Mouse (Mus musculus) v-Abl transformed pro-B cells (cell line): ENCODE results near the gene Odf3b.

Experiments
- in situ Hi-C, 2 experiments: fragments of 400-800 bp; cut with MboI; formaldehyde crosslinking; loops; one replicate each; pipeline ENCODE4 v1.15.1; 2025; ENCODE audit not compliant: unreplicated experiment in 2 of 2

The Odf3b gene

DNA sequence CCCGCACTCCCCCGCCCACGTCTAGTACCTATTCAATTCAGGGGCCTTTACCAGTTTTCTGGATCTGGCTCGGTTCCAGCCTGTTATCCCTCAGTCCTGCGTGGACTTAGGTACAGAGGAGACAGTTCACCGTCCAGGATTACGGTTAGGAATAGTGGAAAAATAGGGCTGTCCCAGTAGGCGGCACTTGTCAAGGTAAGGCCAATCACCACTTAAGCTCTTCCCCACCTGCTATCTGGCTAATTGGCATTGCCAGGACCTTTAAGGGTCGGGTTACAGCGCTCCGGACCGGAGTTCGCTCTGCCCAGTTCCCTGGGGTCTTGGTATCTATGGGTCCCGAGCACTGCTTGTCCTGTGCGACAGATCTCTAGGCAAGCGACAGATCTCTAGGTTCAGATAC is 2.1 kb downstream of the Odf3b start, which contains the start of gene Tymp:
TSS of gene Tymp (minus strand) at position 83 of the 400 bp plus-strand sequence.
- in situ Hi-C loops, result loop anchor here (5.0 to 10.0 kb wide), 3 partner anchors 132 to 552 kb away; no protein-coding TSS in a partner anchor

DNA sequence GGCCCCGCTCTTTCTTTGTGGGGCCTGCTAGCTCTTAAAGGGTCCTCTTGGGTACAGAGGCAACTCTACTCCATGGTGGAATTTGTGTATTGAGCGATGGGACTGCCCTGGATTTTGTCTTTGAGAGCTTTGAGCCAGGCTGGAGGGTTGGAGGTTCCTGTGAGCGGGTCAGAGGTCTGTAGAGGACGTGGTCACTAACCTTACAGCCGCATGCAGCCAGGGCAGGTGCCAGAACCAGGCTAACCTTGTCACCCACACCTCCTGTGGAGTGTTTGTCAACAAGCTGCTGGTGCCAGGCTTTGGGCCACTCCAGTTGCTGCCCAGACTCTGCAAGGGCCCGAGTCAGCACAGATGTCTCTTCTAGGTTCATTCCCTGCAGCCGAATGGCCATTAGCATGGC is 3.0 kb downstream of the Odf3b start:
- in situ Hi-C loops, result loop anchor here (5.0 to 10.0 kb wide), 3 partner anchors 131 to 551 kb away; no protein-coding TSS in a partner anchor

DNA sequence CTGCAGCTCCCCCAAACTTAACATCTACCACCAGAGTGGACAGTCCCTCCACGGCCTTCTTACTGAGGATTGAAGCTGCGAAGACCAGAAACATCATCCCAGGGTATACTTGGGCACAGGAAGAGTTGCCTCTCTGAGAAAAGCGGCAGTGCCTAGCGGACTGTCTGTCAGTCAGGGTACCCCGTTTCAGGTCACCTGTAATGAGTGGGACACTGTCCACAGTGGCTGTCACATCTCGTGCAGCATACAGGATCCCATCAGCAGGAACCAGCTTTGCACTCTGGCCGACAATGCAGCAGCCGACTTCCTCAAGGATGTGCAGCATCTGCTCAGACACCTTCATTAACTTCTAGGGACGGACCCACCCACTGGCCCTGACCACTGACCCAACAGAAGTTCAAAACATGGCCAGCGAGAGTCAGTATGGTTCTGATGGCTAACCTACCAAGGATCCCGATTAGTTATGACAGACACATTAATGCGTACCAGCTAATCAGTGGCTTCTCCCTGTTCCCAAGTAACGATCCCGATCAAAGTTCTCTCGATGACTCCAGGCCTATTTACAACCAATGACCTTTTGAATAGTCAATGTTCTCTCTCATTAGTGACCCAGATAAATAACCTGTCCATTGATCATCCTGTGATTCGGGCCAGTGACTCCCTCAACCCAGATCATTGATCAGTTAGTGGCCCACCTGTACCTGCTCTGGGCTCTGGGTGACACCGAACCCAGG is 4.1 kb downstream of the Odf3b start:
- in situ Hi-C loops, result loop anchor here (5.0 to 10.0 kb wide), 8 partner anchors 52 to 550 kb away; partner anchors contain the start of genes C730034F03Rik (in 1 of the 2), Chkb (in 1 of the 2), Cpt1b (in 1 of the 2) and Gm44502 (in 1 of the 2)

DNA sequence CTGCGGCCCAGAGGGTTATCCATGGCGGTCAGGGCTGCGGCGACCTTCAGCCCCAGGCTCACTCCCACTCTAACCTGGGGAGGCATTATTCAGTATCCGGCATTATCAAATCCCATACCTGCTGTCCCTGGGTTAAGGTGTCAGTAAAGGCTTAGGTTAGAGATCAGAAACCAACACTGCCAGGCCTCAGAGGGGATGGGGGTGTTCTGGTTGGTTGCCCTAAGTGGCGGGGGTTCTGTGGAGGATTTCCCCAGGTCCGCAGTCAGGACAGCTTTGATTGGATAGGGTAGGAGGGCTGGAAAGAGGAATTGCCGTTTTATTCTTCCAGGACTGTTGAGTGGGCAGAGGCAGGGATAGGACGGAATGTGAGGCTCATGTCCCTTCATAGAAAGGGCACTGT is 4.7 kb downstream of the Odf3b start:
- in situ Hi-C loops, result loop anchor here (5.0 to 10.0 kb wide), 7 partner anchors 53 to 550 kb away; partner anchors contain the start of genes C730034F03Rik (in 1 of the 2), Chkb (in 1 of the 2), Cpt1b (in 1 of the 2) and Gm44502 (in 1 of the 2)

DNA sequence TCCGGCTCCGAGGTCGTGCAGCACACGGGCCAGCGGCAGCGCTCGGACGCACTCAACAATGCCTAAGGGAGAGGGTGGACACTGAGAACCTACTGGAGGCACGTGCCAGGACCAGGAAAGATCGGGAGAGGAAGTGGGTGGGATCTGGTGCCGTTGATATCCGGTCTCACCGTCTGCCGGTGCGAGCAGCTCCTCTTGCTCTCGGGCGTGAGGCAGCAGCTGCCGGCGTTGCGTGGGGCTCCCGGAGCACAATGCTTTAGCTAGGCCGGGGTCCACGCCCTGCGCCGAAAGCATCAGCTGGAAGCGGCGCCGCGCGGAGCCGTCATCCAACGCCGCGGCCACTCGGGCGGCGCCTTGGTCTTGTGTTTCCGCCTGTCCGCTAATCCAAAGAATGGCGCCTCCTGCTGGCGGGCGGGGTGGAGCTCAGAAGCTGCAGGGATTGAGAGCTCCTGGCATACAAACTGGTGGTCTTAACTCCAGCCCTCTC is 5.3 kb downstream of the Odf3b start, which contains the start of gene Sco2:
TSS of gene Sco2 (minus strand) at position 85 of the 487 bp plus-strand sequence.
- in situ Hi-C loops, result loop anchor here (5.0 to 10.0 kb wide), 7 partner anchors 53 to 549 kb away; partner anchors contain the start of genes C730034F03Rik (in 1 of the 2), Chkb (in 1 of the 2), Cpt1b (in 1 of the 2) and Gm44502 (in 1 of the 2)

DNA sequence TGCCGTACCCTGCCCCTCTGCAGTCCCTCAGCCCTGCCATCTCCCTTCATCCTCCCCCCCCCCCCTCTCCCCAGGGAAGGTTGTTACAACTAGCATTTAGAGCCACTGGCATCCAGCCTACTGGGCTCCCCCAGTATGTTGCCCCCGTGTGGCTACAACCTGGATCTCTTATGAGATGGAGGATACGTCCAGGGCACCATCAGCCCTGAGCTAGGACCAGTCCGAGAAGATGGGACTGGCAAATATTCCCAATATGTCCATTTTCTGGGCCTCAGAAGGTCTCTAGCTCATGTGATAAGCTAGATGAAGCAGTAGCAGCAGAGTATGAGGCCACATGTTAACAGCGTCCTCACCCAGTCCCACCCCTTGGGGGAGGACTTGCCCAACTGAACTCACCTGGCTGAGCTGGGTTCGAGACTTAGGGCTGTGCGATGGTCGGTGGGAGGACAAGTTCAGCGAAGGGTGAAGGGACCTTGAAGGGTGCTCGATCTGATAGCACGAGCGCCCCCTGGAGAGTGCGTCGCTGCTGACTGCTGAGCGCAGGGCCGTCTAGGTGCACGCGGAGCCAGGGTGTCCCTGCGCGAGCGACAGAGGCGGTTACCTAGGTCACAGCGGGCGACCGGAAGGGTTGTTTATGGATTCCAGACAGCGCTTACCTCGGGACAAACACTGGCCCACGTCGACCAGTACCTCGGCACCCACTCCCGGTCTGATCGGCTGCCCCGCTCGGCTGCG is 5.9 kb downstream of the Odf3b start:
- in situ Hi-C loops, result loop anchor here (5.0 to 10.0 kb wide), 7 partner anchors 54 to 548 kb away; partner anchors contain the start of genes C730034F03Rik (in 1 of the 2), Chkb (in 1 of the 2), Cpt1b (in 1 of the 2) and Gm44502 (in 1 of the 2)

DNA sequence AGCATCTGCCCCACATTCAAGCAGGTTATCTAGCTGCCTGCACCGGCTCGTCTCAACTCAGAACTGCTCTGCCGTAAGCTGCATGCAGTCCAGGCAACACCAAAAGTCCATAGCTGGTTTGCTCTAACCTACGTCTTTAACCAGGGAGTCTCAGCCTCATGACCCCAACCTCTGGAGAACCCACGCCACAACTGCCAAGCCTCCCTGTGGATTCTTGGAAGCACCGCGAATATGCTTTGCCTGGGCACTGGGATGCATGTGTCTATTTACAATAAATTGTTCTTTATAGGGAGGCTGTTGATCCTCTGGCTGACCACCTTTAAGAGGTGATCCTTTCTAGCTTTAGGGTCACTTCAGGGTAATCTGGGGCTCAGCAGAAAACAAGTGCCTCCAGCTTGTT is 6.5 kb downstream of the Odf3b start:
- in situ Hi-C loops, result loop anchor here (5.0 to 10.0 kb wide), 7 partner anchors 55 to 548 kb away; partner anchors contain the start of genes C730034F03Rik (in 1 of the 2), Chkb (in 1 of the 2), Cpt1b (in 1 of the 2) and Gm44502 (in 1 of the 2)

DNA sequence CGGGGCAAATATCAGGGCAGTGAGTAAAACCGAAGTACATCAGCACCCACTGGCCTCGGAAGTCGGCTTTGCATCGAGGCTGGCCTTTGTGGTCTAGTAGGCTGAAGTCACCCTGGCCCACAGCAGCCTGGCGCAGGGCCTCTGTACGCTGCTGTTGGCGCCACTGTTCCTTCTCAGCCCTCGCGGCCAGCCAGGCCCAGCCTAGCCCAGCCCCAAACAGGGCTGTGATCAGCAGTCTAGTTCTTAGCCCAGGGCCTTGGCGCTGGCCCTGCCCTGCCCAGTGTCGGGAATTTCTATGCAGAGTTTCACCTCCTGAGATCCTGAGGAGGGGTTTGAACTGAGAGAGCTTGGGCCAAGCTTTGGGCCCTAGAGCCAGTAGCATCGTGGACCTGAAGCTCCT is 7.0 kb downstream of the Odf3b start:
- in situ Hi-C loops, result loop anchor here (5.0 to 10.0 kb wide), 7 partner anchors 55 to 547 kb away; partner anchors contain the start of genes C730034F03Rik (in 1 of the 2), Chkb (in 1 of the 2), Cpt1b (in 1 of the 2) and Gm44502 (in 1 of the 2)

DNA sequence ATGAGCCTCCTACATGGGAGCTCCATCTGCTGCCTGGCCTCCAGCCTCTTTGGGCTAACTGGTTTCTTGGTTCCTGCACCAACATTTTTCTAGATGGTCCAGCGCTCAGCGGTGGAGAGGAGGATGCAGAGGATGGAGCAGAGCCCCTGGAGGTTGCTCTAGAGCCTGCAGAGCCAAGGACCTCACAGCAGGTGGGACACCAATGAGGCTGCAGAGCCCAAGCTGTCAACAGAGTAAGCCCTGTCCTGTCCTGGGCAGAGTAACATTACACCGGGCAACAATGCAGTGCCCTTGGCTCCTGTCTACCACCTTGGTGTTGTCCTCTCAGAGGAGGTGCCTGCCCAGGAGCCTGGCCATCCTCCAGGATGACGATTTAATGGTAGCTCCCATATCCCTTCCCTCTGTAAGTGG is 13.9 kb downstream of the Odf3b start:
- in situ Hi-C loops, result no loop called here

DNA sequence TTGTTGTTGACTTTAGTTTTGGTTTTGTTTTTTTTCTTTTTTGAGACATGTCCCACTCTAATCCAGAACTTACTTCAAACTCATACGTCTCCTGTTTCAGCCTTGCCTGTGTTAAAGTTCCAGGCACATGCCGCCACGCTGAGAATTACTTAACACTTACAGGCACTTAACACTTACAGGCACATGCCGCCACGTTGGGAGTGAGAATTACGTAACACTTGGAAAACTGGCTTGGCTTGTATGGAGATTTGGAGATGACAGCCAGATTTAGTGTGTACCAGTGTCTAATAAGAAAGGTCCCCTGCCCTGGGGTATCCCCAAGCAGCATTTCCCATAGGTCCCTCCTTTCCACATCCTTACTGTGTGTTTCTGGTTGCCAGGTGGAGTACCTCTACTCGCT is 16.0 kb downstream of the Odf3b start:
- in situ Hi-C loops, result no loop called here

DNA sequence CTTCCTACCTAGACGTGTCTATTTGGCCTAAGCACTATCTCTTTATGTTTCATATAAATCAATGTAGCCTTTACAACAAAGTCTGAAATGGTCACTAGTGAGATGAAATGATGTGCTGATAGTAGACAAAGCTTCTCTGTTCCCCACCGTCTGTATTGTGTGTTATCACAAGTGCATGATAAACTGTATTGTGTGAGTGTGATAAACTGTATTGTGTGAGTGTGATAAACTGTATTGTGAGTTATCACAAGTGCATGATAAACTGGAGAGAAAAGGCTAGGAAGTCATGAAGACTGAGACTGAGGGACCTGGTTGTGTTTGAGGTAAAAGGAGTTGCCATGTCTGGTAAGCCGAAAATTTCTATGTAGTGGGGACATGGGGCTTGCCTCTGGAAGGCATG is 20.3 kb downstream of the Odf3b start:
- in situ Hi-C loops, result loop anchor here in 1 of 2 experiments (10.0 kb wide), 1 partner anchor 144 kb away; the partner anchor contains the start of gene Ppp6r2

DNA sequence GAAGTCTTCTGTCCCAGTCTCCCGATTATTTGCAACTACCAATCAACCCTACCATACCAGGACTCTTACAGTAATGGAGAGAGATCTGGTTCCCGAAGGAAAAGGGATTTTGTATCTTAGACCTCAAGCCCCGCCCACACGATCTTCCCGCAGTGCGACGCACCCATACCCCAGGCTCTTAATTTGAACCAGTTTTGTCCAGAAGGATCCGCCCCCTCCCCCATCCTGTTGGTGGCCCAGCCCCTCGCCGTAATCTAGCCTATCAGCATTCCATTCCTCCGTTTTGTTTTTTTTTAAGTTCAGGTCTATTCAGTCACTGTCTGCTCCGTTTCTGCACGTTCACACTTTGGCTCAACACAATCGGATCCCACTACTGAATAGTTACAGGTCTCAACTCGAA is 22.7 kb downstream of the Odf3b start:
- in situ Hi-C loops, result loop anchor here in 1 of 2 experiments (10.0 kb wide), 1 partner anchor 142 kb away; the partner anchor contains the start of gene Ppp6r2

DNA sequence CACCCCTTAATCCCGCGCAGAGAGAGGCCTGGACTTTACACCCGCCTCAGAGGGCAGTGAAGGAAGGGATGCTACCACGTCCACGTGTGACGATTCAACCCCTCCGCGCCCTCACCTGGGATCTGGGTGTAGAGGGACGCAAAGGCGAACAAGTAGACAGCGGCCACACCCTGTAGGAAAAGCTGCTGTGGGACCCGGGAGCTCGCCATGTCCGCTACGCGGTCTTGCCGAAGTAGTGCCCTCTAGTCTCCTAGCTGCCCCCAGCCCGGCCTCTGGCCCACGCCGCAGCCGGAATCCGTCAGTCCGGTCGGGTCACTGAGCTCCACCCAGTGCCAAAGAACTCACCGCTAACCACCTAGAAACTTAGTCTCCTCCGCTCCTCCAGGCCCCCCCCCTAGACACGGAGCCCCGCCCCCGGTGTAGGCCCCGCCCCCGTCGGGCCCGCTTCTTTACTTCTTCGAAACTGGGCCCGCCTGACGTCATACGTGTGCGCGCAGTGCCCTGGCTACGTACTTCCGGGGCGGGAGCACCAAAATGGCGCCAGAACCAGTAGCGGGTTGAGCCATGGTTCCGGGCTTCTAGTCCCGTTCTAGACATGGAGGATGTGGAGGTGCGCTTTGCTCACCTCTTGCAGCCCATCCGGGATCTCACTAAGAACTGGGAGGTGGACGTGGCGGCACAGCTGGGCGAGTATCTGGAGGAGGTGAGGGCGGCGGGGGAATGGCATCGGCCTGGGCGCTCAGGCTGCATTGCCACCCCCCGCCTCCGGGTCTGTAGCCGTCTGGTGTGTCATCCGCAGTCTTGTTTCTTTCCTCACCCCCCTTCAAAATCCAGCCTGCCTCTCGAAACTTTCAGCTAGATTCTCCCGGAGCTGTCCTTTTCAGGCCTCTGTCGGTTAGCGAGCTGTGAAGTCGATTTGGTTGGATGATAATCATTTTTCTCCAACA is 23.6 kb downstream of the Odf3b start, which contains the start of the genes Lmf2 and Ncaph2:
TSS of gene Lmf2 (minus strand) at position 419 of the 947 bp plus-strand sequence.
TSS of gene Ncaph2 (plus strand) at position 479 of the 947 bp plus-strand sequence.
- in situ Hi-C loops, result loop anchor here in 1 of 2 experiments (10.0 kb wide), 1 partner anchor 141 kb away; the partner anchor contains the start of gene Ppp6r2

DNA sequence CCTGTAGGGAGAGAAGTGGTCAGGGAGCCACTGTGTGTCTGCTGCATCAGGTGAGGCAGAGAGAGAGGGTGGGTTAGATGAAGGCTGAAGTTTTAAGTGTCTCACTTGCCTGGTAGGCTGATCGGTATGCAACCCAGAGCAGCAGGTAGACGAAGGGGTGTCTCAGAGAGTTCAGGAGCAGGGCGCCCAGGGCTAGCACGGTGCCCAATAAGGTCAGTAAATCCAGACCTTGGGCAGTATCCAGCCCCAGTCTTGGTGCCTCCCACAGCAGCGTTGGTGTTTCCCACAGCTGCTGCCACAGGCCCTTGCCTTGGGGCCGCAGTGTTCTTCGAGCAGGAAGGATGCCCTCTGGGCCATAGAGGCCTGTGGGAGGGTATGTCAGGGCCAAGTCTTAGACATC is 24.6 kb downstream of the Odf3b start:
- in situ Hi-C loops, result loop anchor here in 1 of 2 experiments (10.0 kb wide), 1 partner anchor 140 kb away; the partner anchor contains the start of gene Ppp6r2

DNA sequence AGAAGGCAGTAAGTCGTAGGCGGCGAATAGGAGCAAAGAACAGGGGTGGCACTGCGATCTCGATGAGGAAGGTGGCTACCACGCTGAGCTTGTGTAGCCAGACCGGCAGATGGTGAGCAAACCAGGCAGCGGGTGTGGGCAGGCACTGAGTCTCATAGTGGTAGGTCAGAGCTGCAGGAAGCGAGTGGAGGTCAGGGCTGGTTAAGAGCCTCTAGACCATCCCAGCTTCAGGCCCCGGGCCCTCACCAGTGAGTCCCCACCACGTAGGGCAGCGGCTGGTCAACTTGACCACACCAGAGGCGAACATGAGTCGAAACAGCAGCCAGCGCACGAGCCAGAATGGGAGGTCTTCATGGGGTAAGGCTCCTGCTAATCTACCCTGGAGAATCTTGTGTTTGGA is 25.2 kb downstream of the Odf3b start:
- in situ Hi-C loops, result loop anchor here in 1 of 2 experiments (10.0 kb wide), 1 partner anchor 139 kb away; the partner anchor contains the start of gene Ppp6r2

DNA sequence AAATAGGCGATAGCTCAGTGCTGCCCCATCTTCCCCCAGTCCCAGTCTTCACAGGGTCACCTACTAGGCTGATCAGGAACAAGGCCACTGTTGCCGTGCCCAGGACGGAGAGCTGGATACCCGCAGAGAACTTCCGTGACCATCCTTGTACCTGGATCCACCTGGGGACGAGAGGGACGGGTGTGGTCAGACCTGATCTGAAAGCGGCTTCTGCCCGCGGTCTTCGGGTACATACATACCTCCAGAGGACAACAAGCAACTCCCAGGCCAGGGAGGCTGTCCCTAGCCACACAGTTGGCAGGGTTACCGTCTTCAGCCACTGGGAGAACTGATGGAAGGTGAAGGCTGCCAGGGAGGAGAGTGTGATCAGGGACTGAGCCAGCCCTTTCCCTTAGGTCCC is 26.3 kb downstream of the Odf3b start:
- in situ Hi-C loops, result loop anchor here in 1 of 2 experiments (10.0 kb wide), 1 partner anchor 138 kb away; the partner anchor contains the start of gene Ppp6r2

DNA sequence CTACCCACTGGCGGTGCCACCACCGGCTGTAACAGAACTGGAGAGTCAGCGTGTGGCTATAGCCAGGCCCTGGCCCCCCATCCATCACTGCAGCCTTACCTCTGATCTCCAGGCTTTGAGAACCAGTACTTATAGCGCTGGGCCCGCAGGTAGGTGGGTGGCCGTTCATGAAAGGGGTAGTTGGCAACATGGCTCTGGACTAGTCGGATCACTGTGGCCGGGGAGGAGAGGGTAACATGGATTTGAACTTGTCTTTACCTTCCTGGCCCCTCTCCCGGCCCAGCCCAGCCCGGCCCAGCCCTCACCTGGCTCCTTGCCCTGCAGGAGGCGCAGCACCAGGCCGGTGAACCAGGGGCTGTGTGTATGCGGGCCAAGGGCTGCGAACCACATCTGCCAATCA is 27.0 kb downstream of the Odf3b start:
- in situ Hi-C loops, result loop anchor here in 1 of 2 experiments (10.0 kb wide), 1 partner anchor 137 kb away; the partner anchor contains the start of gene Ppp6r2

DNA sequence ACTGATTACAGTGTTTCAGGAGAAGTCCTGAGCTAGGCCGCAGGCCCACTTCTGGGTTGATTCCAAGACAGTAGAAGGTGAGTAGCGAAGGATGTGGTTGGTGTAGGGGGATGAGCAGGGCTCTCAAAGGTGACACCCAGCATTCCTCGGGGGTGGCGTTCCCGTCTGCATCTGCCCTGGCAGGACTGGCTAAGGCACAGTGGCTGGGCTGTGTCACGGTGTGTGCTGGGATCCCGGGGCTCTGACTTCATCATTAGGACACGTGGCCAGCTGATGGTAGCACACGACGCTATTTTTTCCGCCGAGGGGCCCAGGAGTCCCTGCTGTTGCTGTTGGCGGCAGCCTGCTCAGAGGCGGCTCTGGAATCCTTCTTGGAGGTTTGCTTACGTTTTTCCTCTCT is 27.8 kb downstream of the Odf3b start:
- in situ Hi-C loops, result loop anchor here in 1 of 2 experiments (10.0 kb wide), 1 partner anchor 137 kb away; the partner anchor contains the start of gene Ppp6r2
